Mouse (Mus musculus) T-cell, adult 2 months (primary cell): ENCODE results near the gene Cbln1.

Source experiments
- DNase-seq: peaks from one replicate; pipeline ENCODE4 v3.0.0; 2022; ENCODE audit warnings: low spot score

Gene Cbln1

DNA sequence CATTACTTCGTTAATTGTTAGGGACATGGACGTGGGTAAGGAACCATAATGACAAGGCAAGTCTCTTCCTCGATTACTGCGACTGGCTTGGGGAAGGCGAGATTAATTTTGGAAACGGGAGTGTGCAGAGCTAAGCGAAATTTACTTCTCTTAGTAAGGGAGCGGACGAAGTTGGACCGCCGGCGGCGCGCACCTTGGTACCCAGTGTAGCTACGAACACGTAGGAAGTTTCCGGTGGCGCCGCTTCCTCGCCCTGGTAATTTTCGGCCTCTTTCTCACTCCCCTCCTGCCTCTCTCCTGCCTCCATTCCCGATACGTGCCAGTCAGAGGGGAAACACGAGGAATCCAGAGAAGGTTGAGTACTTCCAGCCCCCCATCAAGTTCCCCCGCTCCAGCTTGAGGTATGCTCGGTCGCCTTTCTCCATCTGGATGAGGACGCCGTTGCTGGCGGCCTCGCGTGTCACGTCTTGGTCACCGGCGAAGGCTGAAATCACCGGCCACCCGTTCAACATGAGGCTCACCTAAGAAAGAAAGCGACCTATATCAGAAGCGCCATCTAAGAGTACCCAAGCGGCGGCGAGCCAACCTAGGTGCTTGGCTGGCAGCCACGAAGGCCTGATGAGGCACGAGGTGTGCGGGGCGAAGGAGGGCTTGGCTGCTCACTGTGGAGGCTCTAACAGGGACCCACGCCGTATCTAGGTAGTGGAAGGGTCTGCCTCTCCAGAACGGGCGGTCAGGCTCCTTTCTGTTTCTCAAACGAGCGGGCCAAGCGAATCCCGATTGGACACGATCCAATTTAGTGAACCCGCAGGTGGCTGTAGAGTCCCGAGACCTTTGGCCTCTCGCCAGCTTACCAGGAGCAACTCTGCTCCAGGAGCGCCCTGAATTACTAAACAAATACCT is 2.2 kb downstream of the Cbln1 start:
- no peak for DNase-seq

GRCm38 (mm10) chr8:87468958-87469815 is 3.2 kb downstream of the Cbln1 start:
- no peak for DNase-seq

- no peak for DNase-seq
These were observed 3.9 kb downstream of the Cbln1 start for GRCm38 (mm10) chr8:87468416-87468957.

GRCm38 (mm10) chr8:87467906-87468305 is 4.5 kb downstream of the Cbln1 start:
- DNase-seq = no peak

DNA sequence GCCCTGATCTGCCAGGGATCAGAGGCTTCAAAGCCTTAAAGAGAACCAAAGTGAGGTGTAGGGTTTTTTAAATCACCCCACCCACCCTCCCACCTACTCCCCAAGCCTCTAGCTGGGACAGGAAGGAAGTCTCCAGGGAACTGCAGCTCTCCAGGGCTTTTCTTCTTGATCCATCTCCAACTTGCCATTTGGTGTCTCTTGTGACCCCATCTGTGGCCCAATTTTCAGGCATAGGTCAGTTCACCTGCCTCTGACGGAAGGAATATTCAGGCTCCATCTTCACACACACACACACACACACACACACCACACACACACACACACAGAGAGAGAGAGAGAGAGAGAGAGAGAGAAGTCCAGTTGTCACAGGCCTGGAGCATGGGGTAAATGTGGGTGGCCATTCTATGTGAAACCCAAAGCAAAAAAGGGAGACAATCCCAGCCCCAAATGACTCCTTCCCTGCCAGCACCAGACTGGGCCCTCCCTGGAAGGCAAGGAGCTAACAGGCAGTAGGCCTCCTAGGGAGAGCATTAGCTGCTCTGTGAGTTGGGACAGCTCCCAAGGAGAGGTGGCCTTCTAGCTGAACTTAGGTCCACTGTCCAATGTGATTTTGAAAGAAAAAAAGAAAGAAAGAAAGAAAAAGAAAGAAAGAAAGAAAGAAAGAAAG is 5.3 kb downstream of the Cbln1 start:
- no peak for DNase-seq

DNA sequence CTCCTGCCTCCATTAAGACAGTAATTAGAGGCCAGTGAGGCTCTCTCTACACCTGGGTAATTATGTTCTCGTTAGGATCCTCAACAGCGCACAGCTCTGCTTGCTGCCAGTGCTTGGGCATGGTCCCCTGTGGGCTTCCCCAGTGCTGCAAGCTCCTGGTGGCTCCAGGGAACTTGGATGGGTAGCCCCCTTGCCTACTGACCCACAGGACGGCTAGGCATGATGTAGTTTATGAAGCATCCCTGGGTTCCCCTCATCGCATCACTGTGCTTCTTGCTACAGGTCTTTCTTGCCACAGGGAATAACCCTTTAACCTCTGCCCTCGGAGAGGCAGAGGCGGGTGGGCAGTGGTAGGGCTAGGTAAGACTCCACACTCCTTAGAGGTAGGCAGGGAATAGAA is 6.1 kb downstream of the Cbln1 start:
- no peak for DNase-seq

DNA sequence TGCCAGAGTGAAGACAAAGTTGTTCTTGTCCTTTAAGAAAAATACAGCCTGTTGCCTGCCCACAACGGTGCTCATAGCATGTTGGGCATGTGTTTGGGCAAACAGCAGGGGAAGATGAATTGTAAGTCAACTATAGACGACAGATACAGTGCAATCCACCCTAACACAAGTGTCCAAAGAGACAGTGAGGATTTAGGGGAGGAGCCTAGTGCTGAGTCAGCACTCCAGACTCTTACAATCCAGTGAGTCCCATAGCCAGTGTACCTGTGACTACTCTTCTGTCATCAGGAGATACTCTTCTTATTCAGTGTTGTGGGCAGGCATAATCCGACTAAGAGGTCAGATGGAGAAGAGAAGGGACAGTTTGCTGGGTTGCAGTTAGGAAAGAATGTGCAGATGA is 8.0 kb downstream of the Cbln1 start:
- no peak for DNase-seq

DNA sequence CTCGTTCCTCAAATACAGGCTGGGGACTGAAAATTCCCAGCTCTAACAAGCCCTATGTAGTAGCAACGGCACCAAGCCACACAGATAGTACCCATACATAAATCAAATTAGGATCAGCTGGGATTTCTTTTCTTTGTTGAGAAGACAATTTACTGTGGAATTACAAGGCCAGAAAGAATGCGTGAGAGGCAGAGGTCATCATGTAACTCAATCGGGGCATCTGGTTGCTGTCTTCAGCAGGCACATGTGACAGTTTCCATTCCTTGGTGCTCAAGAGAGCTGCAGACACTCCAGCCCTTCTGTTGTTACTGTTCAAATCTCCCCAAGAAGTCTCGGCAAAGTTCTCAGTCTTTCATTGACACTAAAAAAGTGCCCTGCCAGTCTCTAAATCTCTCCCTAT is 10.6 kb downstream of the Cbln1 start:
- DNase-seq = no peak

- DNase-seq = no peak
These were observed 15.5 kb downstream of the Cbln1 start for GRCm38 (mm10) chr8:87456949-87457348.

DNA sequence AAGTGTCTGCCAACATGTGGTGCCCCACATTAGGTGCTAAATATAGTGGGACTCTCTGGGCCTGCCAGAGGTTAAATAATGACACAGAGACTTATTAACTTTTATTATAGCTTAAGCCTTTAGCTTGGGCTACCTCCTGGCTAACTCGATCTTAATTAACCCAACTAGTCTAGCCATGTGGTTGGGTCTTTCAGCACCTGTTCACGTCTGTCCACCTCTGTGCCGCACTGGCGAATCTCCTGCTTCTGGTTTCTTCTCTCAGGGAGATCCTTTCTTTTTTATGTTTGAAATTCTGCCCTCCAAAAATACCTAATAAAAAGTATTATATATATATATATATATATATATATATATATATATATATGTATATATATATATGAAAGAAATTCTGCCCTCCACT is 19.6 kb downstream of the Cbln1 start:
- DNase-seq = no peak

- DNase-seq = no peak
These were observed 20.7 kb downstream of the Cbln1 start for GRCm38 (mm10) chr8:87451737-87452136.

DNA sequence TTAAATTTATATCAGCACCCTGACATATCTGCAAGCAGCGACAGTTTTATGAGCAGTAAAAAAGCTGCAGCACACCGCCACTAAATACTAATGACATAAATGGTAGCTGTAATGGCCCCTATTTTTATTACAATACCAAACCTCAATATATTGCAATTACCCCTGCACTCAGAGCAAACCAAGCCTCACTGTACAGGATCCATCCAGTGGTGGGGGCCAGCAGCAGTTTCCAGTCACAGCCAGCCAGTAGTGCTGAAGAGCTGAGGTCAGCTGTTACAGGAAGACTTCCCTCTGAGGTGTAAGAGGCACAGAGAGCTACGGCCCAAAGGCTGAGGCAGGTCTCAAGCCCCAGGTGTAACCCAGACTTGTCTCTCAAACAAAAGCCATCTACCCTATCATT is 37.8 kb downstream of the Cbln1 start:
- no peak for DNase-seq

GRCm38 (mm10) chr8:87427188-87427587 is 45.2 kb downstream of the Cbln1 start:
- DNase-seq = no peak

GRCm38 (mm10) chr8:87424706-87425105 is 47.7 kb downstream of the Cbln1 start:
- no peak for DNase-seq

- no peak for DNase-seq
These were observed 50.7 kb downstream of the Cbln1 start for GRCm38 (mm10) chr8:87421697-87422096.
